Mouse (Mus musculus) layer of hippocampus, adult 8-10 months (tissue): ENCODE measurements around the gene Xylb. TPM values are rescaled to one million over a fixed set of nuclear protein-coding genes. Genes with fewer than 3 reads are reported as not detected.
"Not testable (repeated sequence)": the region's sequence is repeated elsewhere in the genome, so short reads cannot be mapped to it uniquely, and the experiment has no call there.

Experiments used
- DNase-seq, 2 experiments: peaks; one replicate each; pipeline ENCODE4 v3.0.0; 2022; ENCODE audit warnings: low spot score in 2 of 2
- total RNA-seq, 4 experiments: library from RNA; stranded (reverse); gene quantifications; 2 replicates each; pipeline ENCODE4 v1.2.4; 2022

Xylb gene
- total RNA-seq, 4 experiments from 2014 or later: 4.8 to 7.5 (median 5.5) TPM

GRCm38 (mm10) chr9:119340909-119341816, 16.0 kb upstream of the Xylb start, which contains the start of gene Myd88:
Gene Myd88, minus strand, starts transcription at chr9:119341411.
- peak; percentile 95 to 98 for DNase-seq

GRCm38 (mm10) chr9:119342728-119343127, 14.5 kb upstream of the Xylb start:
- no peak for DNase-seq

- no peak for DNase-seq
Measured at GRCm38 (mm10) chr9:119346376-119346775, 10.8 kb upstream of the Xylb start.

- no peak for DNase-seq
Measured at GRCm38 (mm10) chr9:119350531-119350930, 6.7 kb upstream of the Xylb start.

GRCm38 (mm10) chr9:119350947-119351705, 6.1 kb upstream of the Xylb start:
- DNase-seq: no peak

GRCm38 (mm10) chr9:119352060-119352459, 5.1 kb upstream of the Xylb start:
- DNase-seq: peak in 1 of 2 experiments; percentile 63

GRCm38 (mm10) chr9:119353926-119354325, 3.3 kb upstream of the Xylb start:
- no peak for DNase-seq

GRCm38 (mm10) chr9:119355943-119356342, 1.2 kb upstream of the Xylb start:
- DNase-seq: no peak

- DNase-seq: no peak
Measured at GRCm38 (mm10) chr9:119358058-119358429, 863 bp downstream of the Xylb start.

GRCm38 (mm10) chr9:119361416-119361815, 4.2 kb downstream of the Xylb start:
- DNase-seq: no peak

- no peak for DNase-seq
Measured at GRCm38 (mm10) chr9:119363229-119363628, 6.0 kb downstream of the Xylb start.

GRCm38 (mm10) chr9:119365284-119365683, 8.1 kb downstream of the Xylb start, which contains the start of gene Slc22a14:
Gene Slc22a14, minus strand, starts transcription at chr9:119365553.
- no peak for DNase-seq

- DNase-seq: no peak
Measured at GRCm38 (mm10) chr9:119368367-119368766, 11.2 kb downstream of the Xylb start.

- DNase-seq: not testable (repeated sequence)
Measured at GRCm38 (mm10) chr9:119370770-119371169, 13.6 kb downstream of the Xylb start.

GRCm38 (mm10) chr9:119371251-119371650, 14.1 kb downstream of the Xylb start:
- no peak for DNase-seq

GRCm38 (mm10) chr9:119375008-119375407, 17.8 kb downstream of the Xylb start:
- DNase-seq: no peak

GRCm38 (mm10) chr9:119375556-119375955, 18.4 kb downstream of the Xylb start:
- no peak for DNase-seq

GRCm38 (mm10) chr9:119378231-119378630, 21.1 kb downstream of the Xylb start:
- no peak for DNase-seq

- peak; percentile 21 to 29 for DNase-seq
Measured at GRCm38 (mm10) chr9:119382603-119383002, 25.4 kb downstream of the Xylb start.

- DNase-seq: no peak
Measured at GRCm38 (mm10) chr9:119388956-119389355, 31.8 kb downstream of the Xylb start.

GRCm38 (mm10) chr9:119390214-119390613, 33.0 kb downstream of the Xylb start:
- no peak for DNase-seq

GRCm38 (mm10) chr9:119394808-119395207, 37.6 kb downstream of the Xylb start:
- no peak for DNase-seq
